Mouse (Mus musculus) midbrain, embryonic 11.5 days (tissue): ENCODE results near the gene Lifr. TPM values are rescaled to one million over a fixed set of nuclear protein-coding genes. Genes with fewer than 3 reads are reported as not detected.
A peak's percentile ranks its signal among the peaks of the same experiment; 100 is the strongest.

ENCODE experiments used
- ATAC-seq: fragments of 200-750 bp; cut with Nextera tagmentation; 2 replicates; pipeline ENCODE4 v1.8.0; 2017; ENCODE audit warnings: moderate TSS enrichment, moderate library complexity; ENCODE audit not compliant: low FRiP score
- DNase-seq: peaks from one replicate; pipeline ENCODE4 v3.0.0; 2015; ENCODE audit warnings: low spot score; ENCODE audit errors: missing footprints
- H3K27ac ChIP-seq: fragments of 300-500 bp; sonication (generic); 2 replicates; pipeline ENCODE4 v1.5.1; 2014; ENCODE audit warnings: low read depth, low read length
- H3K27me3 ChIP-seq: fragments of 300-500 bp; sonication (generic); 2 replicates; pipeline ENCODE4 v1.6.1; 2014; ENCODE audit warnings: mild to moderate bottlenecking, low read length, moderate library complexity, mixed read lengths; ENCODE audit not compliant: control insufficient read depth, insufficient read depth
- H3K36me3 ChIP-seq: fragments of 300-500 bp; sonication (generic); 2 replicates; pipeline ENCODE4 v1.6.1; 2014; ENCODE audit warnings: mild to moderate bottlenecking, low read length, moderate library complexity, mixed read lengths; ENCODE audit not compliant: control insufficient read depth, insufficient read depth
- H3K4me1 ChIP-seq: fragments of 300-500 bp; sonication (generic); 2 replicates; pipeline ENCODE4 v1.6.1; 2014; ENCODE audit warnings: low read length; ENCODE audit not compliant: control insufficient read depth, insufficient read depth
- H3K4me2 ChIP-seq: fragments of 300-500 bp; sonication (generic); 2 replicates; pipeline ENCODE4 v1.6.1; 2014; ENCODE audit warnings: mild to moderate bottlenecking, moderate library complexity
- H3K4me3 ChIP-seq: fragments of 300-500 bp; sonication (generic); 2 replicates; pipeline ENCODE4 v1.5.1; 2014; ENCODE audit warnings: low read depth, low read length
- H3K9ac ChIP-seq: fragments of 300-500 bp; sonication (generic); 2 replicates; pipeline ENCODE4 v1.6.1; 2014; ENCODE audit warnings: low read length
- H3K9me3 ChIP-seq: fragments of 300-500 bp; sonication (generic); 2 replicates; pipeline ENCODE4 v1.6.1; 2016; ENCODE audit warnings: low read length; ENCODE audit not compliant: control insufficient read depth
- WGBS: fragments of 180-500 bp; shearing (Covaris S2); extraction: QIAGEN DNeasy Blood & Tissue Kit; methylation state at CpG from one replicate; pipeline ENCODE4 v1.1.7; 2014; 5-methylcytosine and 5-hydroxymethylcytosine counted together
- polyA plus RNA-seq: library from polyadenylated mRNA; unstranded; fragments of >200 nt; fragmentation: Nextera tagmentation; extraction: Ambion mirVana; gene quantifications from 2 replicates; pipeline ENCODE4 v1.2.1, GENCODE M21; 2014

Lifr gene
- polyA plus RNA-seq, 1 experiment from 2014 or later = 16.5 TPM

DNA sequence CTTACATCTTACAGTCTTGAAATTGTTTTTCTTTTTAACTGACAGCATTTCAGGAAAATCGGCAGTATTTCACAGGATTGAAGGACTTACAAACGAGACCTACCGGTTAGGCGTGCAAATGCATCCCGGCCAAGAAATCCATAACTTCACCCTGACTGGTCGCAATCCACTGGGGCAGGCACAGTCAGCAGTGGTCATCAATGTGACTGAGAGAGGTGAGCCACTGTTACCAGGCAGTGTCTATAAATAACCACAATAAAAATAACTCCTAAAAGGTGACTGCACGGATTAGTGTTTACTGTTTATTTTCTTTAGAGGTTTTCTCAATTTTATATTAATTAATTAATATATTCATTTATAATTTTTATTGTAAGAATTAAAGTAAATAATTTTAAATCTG, 82.9 kb downstream of the Lifr start:
- Histone ChIP-seq H3K4me3 (no peak overlapping the region), H3K9ac (no peak overlapping the region), H3K36me3 (no peaks in the 10 kb centered on the region), H3K27ac (no peak overlapping the region), H3K9me3 (no peaks in the 10 kb centered on the region), H3K27me3 (no peaks in the 10 kb centered on the region), H3K4me2 (no peak overlapping the region), H3K4me1 (no peaks in the 10 kb centered on the region)
- WGBS = 89% methylated on average over 7 of the region's 7 CpGs
- DNase-seq (no peak), ATAC-seq (no peak)

DNA sequence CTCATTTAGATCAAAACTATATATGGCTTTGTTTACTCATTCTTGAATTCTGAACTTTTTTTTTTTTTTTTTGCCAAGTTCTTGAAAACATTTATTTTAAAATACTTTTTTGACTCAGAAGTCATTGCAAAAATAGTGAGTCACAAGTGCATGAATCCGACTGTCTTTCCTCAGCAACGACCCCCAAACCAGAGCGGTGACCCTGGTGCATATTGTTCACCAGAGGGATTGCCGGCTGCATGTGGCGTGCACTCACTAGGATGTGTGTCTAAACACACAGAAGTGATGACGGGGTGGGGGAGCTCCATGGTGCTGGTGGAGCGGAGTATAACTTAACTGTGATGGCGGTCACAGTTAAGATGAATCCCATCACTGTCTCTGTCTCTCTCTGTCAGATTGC, 83.4 kb downstream of the Lifr start:
- Histone ChIP-seq H3K4me2 (no peak overlapping the region), H3K36me3 (no peaks in the 10 kb centered on the region), H3K4me1 (no peaks in the 10 kb centered on the region), H3K4me3 (no peak overlapping the region), H3K9ac (no peak overlapping the region), H3K27ac (no peak overlapping the region), H3K9me3 (no peaks in the 10 kb centered on the region), H3K27me3 (no peaks in the 10 kb centered on the region)
- DNase-seq (no peak), ATAC-seq (no peak)
- 85% methylated on average over 8 of the region's 8 CpGs for WGBS

DNA sequence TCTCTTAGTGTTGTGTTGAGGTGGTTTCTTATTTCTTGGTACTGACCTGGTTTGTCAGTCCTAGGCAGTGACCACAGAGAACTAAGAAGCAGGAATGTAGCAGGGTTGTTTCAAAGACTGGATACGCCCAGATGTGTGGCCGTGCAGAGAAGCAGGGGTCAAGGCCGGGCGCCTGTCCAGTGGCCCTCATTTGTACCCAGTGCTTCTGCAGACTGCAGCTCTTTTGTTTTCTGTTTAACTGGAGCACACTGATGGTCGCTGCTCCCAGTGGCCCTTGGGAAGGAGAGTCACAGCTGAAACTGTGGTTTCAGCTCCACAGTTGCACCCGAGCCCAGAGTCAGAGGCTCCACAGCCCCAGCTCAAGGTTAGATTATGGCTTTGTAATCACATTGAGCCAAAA, 90.2 kb downstream of the Lifr start:
- H3K36me3 ChIP-seq = no peaks in the 10 kb centered on the region
- no peaks in the 10 kb centered on the region for H3K4me1 ChIP-seq
- H3K4me2 ChIP-seq = no peak overlapping the region
- H3K4me3 ChIP-seq = no peak overlapping the region
- DNase-seq = no peak
- H3K9ac ChIP-seq = no peak overlapping the region
- H3K27me3 ChIP-seq = no peaks in the 10 kb centered on the region
- H3K27ac ChIP-seq = no peak overlapping the region
- H3K9me3 ChIP-seq = no peaks in the 10 kb centered on the region
- WGBS = 67% methylated on average over 6 of the region's 6 CpGs
- no peak for ATAC-seq

DNA sequence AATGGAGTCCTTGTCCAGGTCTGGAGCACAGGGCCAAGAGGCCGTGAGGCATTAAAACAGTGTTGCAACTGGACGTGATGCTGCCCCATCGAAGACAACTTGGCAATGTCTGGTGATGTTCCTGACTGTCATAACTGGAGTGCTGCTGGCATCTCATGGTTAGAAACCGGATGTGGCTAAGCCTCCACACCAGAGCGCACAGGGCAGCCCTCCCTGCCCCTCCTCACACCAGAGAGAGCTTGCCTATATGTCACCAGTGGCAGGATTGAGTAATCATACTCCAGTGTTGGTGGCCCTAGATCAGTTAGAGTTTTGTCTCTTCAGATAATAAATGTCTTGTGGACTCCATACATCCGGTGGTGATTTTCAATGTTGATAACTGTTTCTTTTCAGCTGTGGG, 97.3 kb downstream of the Lifr start:
- Histone ChIP-seq H3K27ac (no peak overlapping the region), H3K4me1 (no peaks in the 10 kb centered on the region), H3K4me3 (no peak overlapping the region), H3K27me3 (no peaks in the 10 kb centered on the region), H3K36me3 (no peaks in the 10 kb centered on the region), H3K9ac (no peak overlapping the region), H3K4me2 (no peak overlapping the region), H3K9me3 (no peaks in the 10 kb centered on the region)
- 87% methylated on average over 6 of the region's 6 CpGs for WGBS
- no peak for ATAC-seq
- no peak for DNase-seq

- no peaks in the 10 kb centered on the region for H3K36me3 ChIP-seq
- no peaks in the 10 kb centered on the region for H3K9me3 ChIP-seq
- no peaks in the 10 kb centered on the region for H3K27me3 ChIP-seq
- peaks cover 16% of the 10 kb centered on the region for H3K4me1 ChIP-seq
- no peak for DNase-seq
- no peak overlapping the region for H3K9ac ChIP-seq
- WGBS = 91% methylated on average over 22 of the region's 22 CpGs
- ATAC-seq = no peak
- H3K27ac ChIP-seq = no peak overlapping the region
- no peak overlapping the region for H3K4me2 ChIP-seq
- H3K4me3 ChIP-seq = no peak overlapping the region
These were observed 99.5 kb downstream of the Lifr start for GRCm38 (mm10) chr15:7189678-7190454.

- DNase-seq = no peak
- H3K36me3 ChIP-seq = no peaks in the 10 kb centered on the region
- no peaks in the 10 kb centered on the region for H3K9me3 ChIP-seq
- no peak overlapping the region for H3K4me2 ChIP-seq
- H3K4me1 ChIP-seq = peaks cover 22% of the 10 kb centered on the region
- no peak overlapping the region for H3K27ac ChIP-seq
- no peak overlapping the region for H3K9ac ChIP-seq
- ATAC-seq = no peak
- H3K4me3 ChIP-seq = no peak overlapping the region
- no peaks in the 10 kb centered on the region for H3K27me3 ChIP-seq
- 93% methylated on average over 4 of the region's 4 CpGs for WGBS
These were observed 100.7 kb downstream of the Lifr start for GRCm38 (mm10) chr15:7191074-7191473.

DNA sequence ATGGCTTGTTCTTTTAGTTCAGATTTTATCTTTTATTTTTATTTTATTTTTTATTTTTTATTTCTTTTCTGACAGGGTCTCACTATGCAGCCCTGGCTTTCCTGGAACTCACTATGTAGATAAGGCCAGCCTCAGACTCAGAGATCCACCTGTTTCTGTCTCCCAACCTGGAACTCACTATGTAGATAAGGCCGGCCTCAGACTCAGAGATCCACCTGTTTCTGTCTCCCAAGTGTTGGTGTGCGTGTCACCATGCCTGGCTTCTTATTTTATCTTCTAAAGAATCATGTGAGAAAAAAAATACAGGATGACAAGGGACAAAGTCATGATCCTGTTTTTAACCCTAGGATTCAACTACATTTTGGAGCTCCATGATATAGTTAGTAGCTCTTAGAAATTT, 102.2 kb downstream of the Lifr start:
- no peaks in the 10 kb centered on the region for H3K9me3 ChIP-seq
- no peak overlapping the region for H3K4me2 ChIP-seq
- no peak for DNase-seq
- H3K4me1 ChIP-seq = peaks cover 22% of the 10 kb centered on the region
- H3K4me3 ChIP-seq = no peak overlapping the region
- H3K27me3 ChIP-seq = no peaks in the 10 kb centered on the region
- H3K9ac ChIP-seq = no peak overlapping the region
- H3K27ac ChIP-seq = no peak overlapping the region
- ATAC-seq = no peak
- no peaks in the 10 kb centered on the region for H3K36me3 ChIP-seq
- 84% methylated on average over 2 of the region's 2 CpGs for WGBS

- Histone ChIP-seq H3K27ac (peak overlapping the region; percentile 21; the same call in 1 of the 2 replicates), H3K27me3 (no peaks in the 10 kb centered on the region), H3K4me2 (peak overlapping the region; percentile 22; the same call in 1 of the 2 replicates), H3K9me3 (no peaks in the 10 kb centered on the region), H3K4me1 (peaks cover 28% of the 10 kb centered on the region), H3K36me3 (no peaks in the 10 kb centered on the region), H3K9ac (no peak overlapping the region), H3K4me3 (no peak overlapping the region)
- DNase-seq (peak; percentile 91), ATAC-seq (peak; percentile 36)
- WGBS = 13% methylated on average over 13 of the region's 13 CpGs
These were observed 103.8 kb downstream of the Lifr start for GRCm38 (mm10) chr15:7194147-7194720.

GRCm38 (mm10) chr15:7194748-7195221, 104.4 kb downstream of the Lifr start:
- peak; percentile 78 for ATAC-seq
- Histone ChIP-seq H3K4me2 (peak overlapping the region; percentile 22; the same call in 1 of the 2 replicates), H3K4me1 (peaks cover 31% of the 10 kb centered on the region), H3K4me3 (no peak overlapping the region), H3K27ac (no peak overlapping the region; the same call in 1 of the 2 replicates), H3K9ac (no peak overlapping the region), H3K27me3 (no peaks in the 10 kb centered on the region), H3K9me3 (no peaks in the 10 kb centered on the region), H3K36me3 (no peaks in the 10 kb centered on the region)
- DNase-seq = peak; percentile 91
- WGBS = 21% methylated on average over 6 of the region's 6 CpGs
